Mouse (Mus musculus): ENCODE measurements around the gene Olfr1480.

Gene Olfr1480

GRCm38 (mm10) chr19:13527613-13528012 is at the start of gene Olfr1480:
Olfr1480 (plus strand) TSS chr19:13527913.
- no peak for DNase-seq (ENCODE audit: extremely low read depth, low read depth, low spot score)

DNA sequence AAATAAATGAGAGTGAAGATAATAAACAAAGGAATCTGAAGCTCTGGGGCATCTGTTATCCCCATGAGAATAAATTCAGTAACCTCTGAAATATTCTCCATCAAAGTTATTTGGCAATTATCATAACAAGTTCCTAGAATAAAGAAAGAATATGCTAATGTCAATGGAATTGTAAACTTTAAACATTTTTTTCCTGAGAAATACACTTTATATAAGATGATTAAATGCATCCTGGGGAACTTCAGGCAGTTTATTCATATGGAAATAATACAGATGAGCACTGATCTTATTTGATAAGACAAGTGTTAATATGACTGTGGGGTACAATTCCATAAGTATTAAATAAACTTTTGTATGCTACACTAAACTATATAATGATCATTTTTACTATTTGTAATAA is 47.6 kb upstream of the Olfr1480 start, which contains the start of gene Olfr1475:
Gene Olfr1475 (minus strand): TSS at position 101 of the 400 bp plus-strand sequence.
- DNase-seq (ENCODE audit: extremely low read depth, low read depth, low spot score): no peak

DNA sequence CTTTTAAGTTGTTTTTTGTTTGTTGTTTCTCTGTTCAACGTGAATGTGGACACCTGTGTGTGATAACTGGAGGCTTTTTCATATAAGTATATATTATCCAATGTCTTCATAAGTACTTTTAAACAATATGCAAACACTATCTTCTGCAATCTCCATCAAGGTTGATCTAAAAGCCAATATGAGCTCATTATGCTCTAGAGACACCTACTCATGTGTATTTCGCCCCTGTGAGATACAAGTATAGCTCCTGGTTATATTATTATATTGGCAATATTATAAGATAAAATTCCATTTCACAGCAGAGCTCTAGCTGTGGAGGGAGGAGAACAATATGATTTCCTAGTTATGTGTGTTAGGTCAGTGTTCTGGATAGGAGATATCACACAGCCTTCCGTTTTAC is 27.5 kb upstream of the Olfr1480 start, which contains the start of gene Olfr1477:
Gene Olfr1477 (plus strand): TSS at position 301 of the 400 bp plus-strand sequence.
- no peak for DNase-seq (ENCODE audit: extremely low read depth, low read depth, low spot score)

Data from fat pad, adult 2 months (tissue).